Mouse (Mus musculus): ENCODE data around the gene Grk2.

DNA sequence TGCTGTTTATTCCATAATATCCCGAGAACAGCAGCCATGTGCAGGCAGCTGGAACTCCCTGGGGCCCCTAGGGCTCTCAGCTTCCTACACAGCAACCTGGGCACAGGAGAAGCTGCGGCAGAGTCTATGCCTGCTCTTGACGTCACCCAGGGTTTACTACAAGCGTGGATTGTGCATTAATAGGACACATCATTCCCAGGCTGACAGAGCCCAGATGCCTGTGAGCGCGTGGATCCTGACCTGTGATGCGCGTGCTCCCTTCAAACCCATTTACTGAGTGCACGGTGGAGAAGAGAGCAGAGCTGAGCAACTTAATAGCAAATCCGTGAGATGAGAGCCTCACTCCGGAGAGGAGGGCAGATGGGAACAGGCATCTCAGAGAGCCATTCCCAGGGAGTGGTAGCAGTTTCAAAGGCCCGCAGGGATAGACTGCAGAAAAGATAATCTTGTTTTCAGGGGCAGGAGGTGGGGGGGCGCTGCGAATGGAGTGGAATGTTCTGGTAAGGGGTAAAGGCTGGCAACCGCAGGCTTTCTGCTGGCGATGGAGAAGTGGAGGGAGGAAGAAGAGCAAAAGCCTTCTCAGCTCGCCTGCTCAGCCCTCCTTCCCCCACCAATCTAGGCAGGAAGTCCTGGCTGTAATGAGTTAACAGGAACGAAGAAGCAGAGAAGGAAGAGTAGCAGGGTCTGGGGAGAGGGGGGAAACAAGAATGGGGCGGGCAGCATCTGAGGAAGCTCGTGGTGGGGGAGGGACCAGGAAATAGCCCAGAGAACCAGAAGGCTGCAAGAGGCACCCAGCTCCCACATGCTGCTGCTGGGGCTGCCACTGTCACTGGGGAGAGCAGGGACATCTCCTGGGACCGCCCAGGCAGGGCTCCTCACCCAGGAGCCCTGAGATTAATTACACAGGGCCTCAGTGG is 4.0 kb downstream of the Grk2 start:
- no peak for TF ChIP-seq GATA1 (IDR thresholded peaks at IDR 0.05; ENCODE audit: borderline replicate concordance, low read length)
- no peak for TF ChIP-seq FLI1 (IDR thresholded peaks at IDR 0.05; ENCODE audit: low read length)

All from megakaryocyte, embryonic 14.5 days (primary cell).